In genomic region chr13:73846589-73847464, GRCm38 (mm10) we compare ENCODE assay signal across 8 mouse cellular contexts. TPM values are rescaled to one million over a fixed set of nuclear protein-coding genes. Genes with fewer than 3 reads are reported as not detected.
DNase-seq lines count a peak whose midpoint lies in the region; ATAC-seq and TF ChIP-seq lines count a peak whose summit lies in the region.
"Had no signal": no experiment of that assay in that cellular context is flagged by ENCODE, and none has a peak within 500 bp of the region (broad histone marks: within the 10 kb centered on the region; RNA-seq: fewer than 3 reads in every experiment).

No protein-coding gene starts in this region.

- peak; percentile 24 for DNase-seq in ovary, postnatal 36 days (ENCODE audit: low spot score)
- DNase-seq in ovary, postnatal 14 days (ENCODE audit: low spot score) = no peak
- DNase-seq in embryonic facial prominence, embryonic 11.5 days (ENCODE audit: low spot score) = peak; percentile 43
- peak; percentile 37 for DNase-seq in heart, postnatal 4 days
- no peak for DNase-seq in liver, embryonic 13.5 days

- no peak overlapping the region for H3K27ac ChIP-seq in embryonic facial prominence, embryonic 11.5 days (replicated peaks; ENCODE audit: low read depth, low read length)
- no peak overlapping the region for H3K27ac ChIP-seq in liver, embryonic 13.5 days
- H3K27ac ChIP-seq in small intestine, adult 2 months (ENCODE audit: insufficient read depth, low read depth, low read length) = no peak overlapping the region

- H3K4me3 ChIP-seq in embryonic facial prominence, embryonic 11.5 days (ENCODE audit: low read depth, low read length) = peak overlapping the region; percentile 72
- peak overlapping the region; percentile 51 for H3K4me3 ChIP-seq in liver, embryonic 13.5 days (replicated peaks)
- peak overlapping the region; percentile 76 for H3K4me3 ChIP-seq in small intestine, adult 2 months (ENCODE audit: low read depth, low read length)
- H3K4me3 ChIP-seq: erythroblast, embryonic 14.5 days had no signal

- ATAC-seq in embryonic facial prominence, embryonic 11.5 days (replicated peaks; ENCODE audit: insufficient number of reproducible peaks, low FRiP score, low TSS enrichment, low read depth) = peak; percentile 41
- ATAC-seq in liver, embryonic 13.5 days (ENCODE audit: low read depth) = no peak
- no peak for ATAC-seq in erythroblast, adult 5-6 weeks (replicated peaks; ENCODE audit: low FRiP score, poor library complexity, severe bottlenecking)

- no peaks in the 10 kb centered on the region for H3K36me3 ChIP-seq in embryonic facial prominence, embryonic 11.5 days (replicated peaks; ENCODE audit: control insufficient read depth, insufficient read depth, low read depth, low read length)
- no peaks in the 10 kb centered on the region for H3K36me3 ChIP-seq in liver, embryonic 13.5 days
- no peaks in the 10 kb centered on the region for H3K36me3 ChIP-seq in small intestine, adult 2 months (ENCODE audit: control insufficient read depth, insufficient read depth, low read length)

- no peaks in the 10 kb centered on the region for H3K9me3 ChIP-seq in embryonic facial prominence, embryonic 11.5 days (replicated peaks; ENCODE audit: control insufficient read depth, low read length)
- no peaks in the 10 kb centered on the region for H3K9me3 ChIP-seq in liver, embryonic 13.5 days (replicated peaks)

- no peak for TF ChIP-seq POLR2A in small intestine, adult 2 months (IDR thresholded peaks at IDR 0.05; ENCODE audit: low read depth, low read length)

- peak overlapping the region; percentile 77 for H3K9ac ChIP-seq in embryonic facial prominence, embryonic 11.5 days (replicated peaks; ENCODE audit: low read length)
- H3K9ac ChIP-seq in liver, embryonic 13.5 days = peak overlapping the region; percentile 17; the same call in 1 of the 2 replicates

- peak overlapping the region; percentile 92 for H3K4me2 ChIP-seq in embryonic facial prominence, embryonic 11.5 days (ENCODE audit: low read depth, low read length)
- H3K4me2 ChIP-seq in liver, embryonic 13.5 days = peak overlapping the region; percentile 70

- H3K4me1 ChIP-seq in embryonic facial prominence, embryonic 11.5 days (ENCODE audit: control insufficient read depth, insufficient read depth, low read length) = no peaks in the 10 kb centered on the region
- H3K4me1 ChIP-seq in liver, embryonic 13.5 days (replicated peaks) = 0 out of 2 replicates have a peak, but pooled peaks cover 5% of the 10 kb centered on the region
- H3K4me1 ChIP-seq in small intestine, adult 2 months (ENCODE audit: control insufficient read depth, insufficient read depth, insufficient read length, low read length) = peaks cover 4% of the 10 kb centered on the region; the same call in 1 of the 2 replicates

- no peaks in the 10 kb centered on the region for H3K27me3 ChIP-seq in embryonic facial prominence, embryonic 11.5 days (ENCODE audit: control insufficient read depth, insufficient read depth, low read length)
- H3K27me3 ChIP-seq in liver, embryonic 13.5 days = peaks cover 60% of the 10 kb centered on the region
- peaks cover 10% of the 10 kb centered on the region for H3K27me3 ChIP-seq in small intestine, adult 2 months (ENCODE audit: control insufficient read depth, insufficient read depth, low read length)

- WGBS in embryonic facial prominence, embryonic 11.5 days = under 1% methylated on average over 61 of the region's 65 CpGs
- WGBS in liver, embryonic 13.5 days (ENCODE audit: insufficient replicate concordance) = 2% methylated on average over 60 of the region's 65 CpGs
- WGBS in small intestine, adult 2 months = 2% methylated on average over 57 of the region's 65 CpGs

- TF ChIP-seq CTCF in small intestine, adult 2 months (IDR thresholded peaks at IDR 0.05; ENCODE audit: extremely low read depth, insufficient read length, insufficient replicate concordance, low read depth, low read length) = no peak

RNA-seq across cellular contexts. Expression of gene Nkd2, which starts 0.6 kb away (rescaled TPM):
- 20.1 and 20.2 TPM in 2 replicates for polyA plus RNA-seq in embryonic facial prominence, embryonic 11.5 days (2014; fragmentation: Nextera tagmentation; extraction: Ambion mirVana)
- 1 to 10 TPM; 9.2 to 9.7 TPM for total RNA-seq in heart, postnatal 4 days (2021)
- polyA plus RNA-seq in liver, embryonic 13.5 days (2015; fragmentation: Nextera tagmentation; extraction: Ambion mirVana) = 0.12 and 0.23 TPM in 2 replicates
- polyA plus RNA-seq in small intestine, adult 2 months (2012; rRNA removed) = 5.0 and 10.1 TPM in 2 replicates
- not detected in 2 replicates for total RNA-seq in erythroblast, adult 5-6 weeks (2015; ENCODE audit: low replicate concordance)
- not detected in 2 replicates for total RNA-seq in erythroblast, adult 5-6 weeks (2017; ENCODE audit: low replicate concordance)
- polyA plus RNA-seq: erythroblast, embryonic 14.5 days had no signal

Comparison
In these comparisons a context has a peak if more than half of its experiments do, and no peak if none do; other contexts are left out.
1. DNase-seq: peak in ovary, postnatal 36 days (single experiment), embryonic facial prominence, embryonic 11.5 days (single experiment) and heart, postnatal 4 days (single experiment); none in ovary, postnatal 14 days (single experiment) and liver, embryonic 13.5 days (single experiment).
2. Peak in every context shown above with its lines, with median percentiles within 50 percentile points of each other: H3K4me3 ChIP-seq.